Mouse (Mus musculus) heart, embryonic 14.5 days (tissue): ENCODE measurements around the gene Efs. TPM values are rescaled to one million over a fixed set of nuclear protein-coding genes. Genes with fewer than 3 reads are reported as not detected.
A peak's percentile ranks its signal among the peaks of the same experiment; 100 is the strongest.

Source experiments
- ATAC-seq: fragments of 200-750 bp; cut with Nextera tagmentation; 2 replicates; pipeline ENCODE4 v1.8.0; 2017; ENCODE audit warnings: low read depth, moderate TSS enrichment; ENCODE audit not compliant: insufficient number of reproducible peaks, insufficient read depth, low FRiP score
- H3K27ac ChIP-seq, 2 experiments: fragments of 200-500 bp in 1 of 2; fragments of 300-500 bp in 1 of 2; sonication (generic) in 1 of 2; replicated peaks in 1 of 2; 2 replicates each; pipeline ENCODE4 v1.5.1; 2012 to 2014; ENCODE audit warnings: low read depth in 2 of 2, low read length in 2 of 2, control low read depth in 1 of 2, mild to moderate bottlenecking in 1 of 2, mixed read lengths in 1 of 2; ENCODE audit not compliant: control insufficient read depth in 1 of 2, insufficient read depth in 1 of 2
- H3K27me3 ChIP-seq: fragments of 300-500 bp; sonication (generic); 2 replicates; pipeline ENCODE4 v1.6.1; 2014; ENCODE audit warnings: mild to moderate bottlenecking, low read length, control low read depth; ENCODE audit not compliant: control insufficient read depth, insufficient read depth
- H3K36me3 ChIP-seq: fragments of 300-500 bp; sonication (generic); 2 replicates; pipeline ENCODE4 v1.6.1; 2014; ENCODE audit warnings: mild to moderate bottlenecking, control low read depth, low read length, mixed read lengths; ENCODE audit not compliant: control insufficient read depth, insufficient read depth
- H3K4me1 ChIP-seq, 2 experiments: fragments of 200-500 bp in 1 of 2; fragments of 300-500 bp in 1 of 2; sonication (generic) in 1 of 2; 2 replicates each; pipeline ENCODE4 v1.6.1; 2012 to 2014; ENCODE audit warnings: low read length in 2 of 2, control low read depth in 1 of 2, mixed read lengths in 1 of 2; ENCODE audit not compliant: control insufficient read depth in 2 of 2, insufficient read depth in 2 of 2
- H3K4me2 ChIP-seq: fragments of 300-500 bp; sonication (generic); 2 replicates; pipeline ENCODE4 v1.6.1; 2014; ENCODE audit warnings: mild to moderate bottlenecking, low read length
- H3K4me3 ChIP-seq, 2 experiments: fragments of 200-500 bp in 1 of 2; fragments of 300-500 bp in 1 of 2; sonication (generic) in 1 of 2; 2 replicates each; pipeline ENCODE4 v1.5.1; 2012 to 2014; ENCODE audit warnings: low read length in 2 of 2, mild to moderate bottlenecking in 2 of 2, control low read depth in 1 of 2, low read depth in 1 of 2, moderate library complexity in 1 of 2; ENCODE audit not compliant: control insufficient read depth in 1 of 2, insufficient read depth in 1 of 2
- H3K9ac ChIP-seq: fragments of 300-500 bp; sonication (generic); 2 replicates; pipeline ENCODE4 v1.6.1; 2014; ENCODE audit warnings: mild to moderate bottlenecking, low read length
- H3K9me3 ChIP-seq: fragments of 300-500 bp; sonication (generic); 2 replicates; pipeline ENCODE4 v1.6.1; 2016; ENCODE audit warnings: low read length, control low read depth; ENCODE audit not compliant: control insufficient read depth
- WGBS: fragments of 180-500 bp; shearing (Covaris S2); extraction: QIAGEN DNeasy Blood & Tissue Kit; methylation state at CpG from one replicate; pipeline ENCODE4 v1.1.7; 2014; 5-methylcytosine and 5-hydroxymethylcytosine counted together
- polyA plus RNA-seq: library from polyadenylated mRNA; unstranded; fragments of >200 nt; fragmentation: Nextera tagmentation; extraction: Ambion mirVana; gene quantifications from 2 replicates; pipeline ENCODE4 v1.2.1, GENCODE M21; 2014

Efs gene
- polyA plus RNA-seq, 1 experiment from 2014 or later: 14.6 TPM

- peak within 1 kb of the TSS; percentile 72 to 74 for H3K4me3 ChIP-seq
- no peaks in the 10 kb centered on the region for H3K36me3 ChIP-seq
- H3K9me3 ChIP-seq: no peaks in the 10 kb centered on the region
- H3K9ac ChIP-seq: peak within 1 kb of the TSS; percentile 82
- H3K4me2 ChIP-seq: peak within 1 kb of the TSS; percentile 99
- peak; percentile 79 for ATAC-seq
- peaks cover 5 to 10% of the 10 kb centered on the region in 2 experiments for H3K4me1 ChIP-seq
- 1% methylated on average over 59 of the region's 61 CpGs for WGBS
- H3K27ac ChIP-seq: peak within 1 kb of the TSS; percentile 78 to 79
- no peaks in the 10 kb centered on the region for H3K27me3 ChIP-seq
Observed at GRCm38 (mm10) chr14:54877048-54877715, 48.7 kb downstream of the Efs start, which contains the start of gene Ppp1r3e. Gene Ppp1r3e, minus strand, starts transcription at chr14:54877550.

DNA sequence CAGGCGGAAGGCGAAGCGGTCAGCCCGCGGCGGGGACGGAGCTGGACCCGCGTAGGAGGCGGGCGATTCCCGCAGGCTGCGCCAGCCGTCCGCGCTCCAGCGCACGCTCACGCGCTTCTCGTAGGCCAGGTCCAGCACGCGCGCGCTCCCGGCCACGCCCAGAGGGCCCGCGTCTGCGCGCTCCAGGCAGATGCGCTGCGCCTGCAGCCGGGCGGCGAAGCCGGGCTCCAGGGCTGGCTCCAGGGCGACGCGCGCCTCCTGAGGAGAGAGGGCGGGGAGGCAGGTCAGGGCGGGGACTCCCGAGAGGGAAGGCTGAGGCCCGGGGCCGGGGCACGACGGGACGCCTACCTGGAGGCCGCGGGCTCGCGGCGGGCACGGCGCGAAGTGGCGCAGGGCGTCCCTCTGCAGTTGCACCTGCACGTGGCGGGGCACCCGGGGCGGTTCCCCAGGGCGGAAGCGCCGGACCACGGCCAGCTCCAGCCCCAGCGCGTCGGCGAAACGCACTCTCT is 49.3 kb downstream of the Efs start:
- H3K4me1 ChIP-seq: peaks cover 5 to 10% of the 10 kb centered on the region in 2 experiments
- peak overlapping the region; percentile 99 for H3K4me2 ChIP-seq
- peak overlapping the region; percentile 78 to 79 for H3K27ac ChIP-seq
- no peaks in the 10 kb centered on the region for H3K36me3 ChIP-seq
- peak overlapping the region; percentile 82 for H3K9ac ChIP-seq
- H3K4me3 ChIP-seq: peak overlapping the region; percentile 72 to 74
- peak; percentile 86 for ATAC-seq
- WGBS: under 1% methylated on average over 66 of the region's 72 CpGs
- H3K27me3 ChIP-seq: no peaks in the 10 kb centered on the region
- no peaks in the 10 kb centered on the region for H3K9me3 ChIP-seq

GRCm38 (mm10) chr14:54875844-54876538 is 49.9 kb downstream of the Efs start:
- Histone ChIP-seq H3K4me1 (peaks cover 5 to 10% of the 10 kb centered on the region in 2 experiments), H3K27me3 (no peaks in the 10 kb centered on the region), H3K9me3 (no peaks in the 10 kb centered on the region), H3K4me3 (peak overlapping the region; percentile 72 to 74), H3K9ac (peak overlapping the region; percentile 82), H3K4me2 (peak overlapping the region; percentile 99), H3K36me3 (no peaks in the 10 kb centered on the region), H3K27ac (peak overlapping the region; percentile 78 to 79)
- 2% methylated on average over 36 of the region's 36 CpGs for WGBS
- ATAC-seq: 0 out of 2 replicates have a peak, but pooled peaks have one; percentile 2

DNA sequence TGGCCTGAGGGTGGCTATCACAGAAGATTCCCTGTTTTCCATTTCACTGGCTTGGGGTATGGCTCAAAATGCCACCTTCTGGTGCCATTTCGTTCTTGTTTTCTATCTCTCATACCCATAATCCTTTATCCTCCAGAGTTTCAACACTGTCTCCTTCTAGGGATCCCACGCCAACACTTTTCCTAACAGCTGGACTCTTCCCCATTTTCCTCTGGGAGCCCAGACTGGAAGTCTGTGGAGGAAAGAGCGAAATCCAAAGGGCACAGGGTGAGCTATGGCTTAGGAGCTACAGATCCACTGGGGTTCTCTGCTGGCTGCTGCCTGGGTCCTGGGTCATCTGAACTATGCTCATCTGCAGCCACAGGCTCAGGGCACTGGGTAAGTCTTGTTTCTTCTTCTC is 51.8 kb downstream of the Efs start:
- WGBS: 90% methylated on average over 3 of the region's 3 CpGs
- Histone ChIP-seq H3K27ac (no peak overlapping the region), H3K27me3 (no peaks in the 10 kb centered on the region), H3K9me3 (no peaks in the 10 kb centered on the region), H3K9ac (no peak overlapping the region), H3K4me2 (no peak overlapping the region), H3K4me3 (no peak overlapping the region), H3K4me1 (peaks cover 5 to 10% of the 10 kb centered on the region in 2 experiments), H3K36me3 (no peaks in the 10 kb centered on the region)
- no peak for ATAC-seq

- no peaks in the 10 kb centered on the region for H3K27me3 ChIP-seq
- no peak within 1 kb of the TSS for H3K9ac ChIP-seq
- H3K4me3 ChIP-seq: no peak within 1 kb of the TSS
- no peak within 1 kb of the TSS for H3K4me2 ChIP-seq
- no peak within 1 kb of the TSS for H3K27ac ChIP-seq
- no peaks in the 10 kb centered on the region for H3K9me3 ChIP-seq
- no peak for ATAC-seq
- no peaks in the 10 kb centered on the region for H3K36me3 ChIP-seq
- 81% methylated on average over 5 of the region's 5 CpGs for WGBS
- peaks cover 3 to 4% of the 10 kb centered on the region in 2 experiments; a peak in 3 of 4 replicates for H3K4me1 ChIP-seq
Observed at GRCm38 (mm10) chr14:54870861-54871260, 55.1 kb downstream of the Efs start, which contains the start of gene Homez. Gene Homez, minus strand, starts transcription at chr14:54870961.

GRCm38 (mm10) chr14:54868026-54868425 is 57.9 kb downstream of the Efs start:
- Histone ChIP-seq H3K36me3 (no peaks in the 10 kb centered on the region), H3K4me1 (peaks cover 2 to 5% of the 10 kb centered on the region in 2 experiments; a peak in 2 of 4 replicates), H3K4me3 (no peak overlapping the region), H3K4me2 (no peak overlapping the region), H3K9me3 (no peaks in the 10 kb centered on the region), H3K27ac (no peak overlapping the region), H3K9ac (no peak overlapping the region), H3K27me3 (no peaks in the 10 kb centered on the region)
- no peak for ATAC-seq
- whole genome bisulfite sequencing: 78% methylated on average over 4 of the region's 4 CpGs

- WGBS: 54% methylated on average over 5 of the region's 5 CpGs
- no peak for ATAC-seq
- H3K9me3 ChIP-seq: no peaks in the 10 kb centered on the region
- H3K4me2 ChIP-seq: no peak overlapping the region
- H3K4me1 ChIP-seq: peaks cover 2 to 5% of the 10 kb centered on the region in 2 experiments; a peak in 2 of 4 replicates
- no peaks in the 10 kb centered on the region for H3K27me3 ChIP-seq
- H3K36me3 ChIP-seq: no peaks in the 10 kb centered on the region
- H3K27ac ChIP-seq: no peak overlapping the region
- H3K9ac ChIP-seq: no peak overlapping the region
- no peak overlapping the region for H3K4me3 ChIP-seq
Observed at GRCm38 (mm10) chr14:54866936-54867335, 59.0 kb downstream of the Efs start.
